17 mouse cellular contexts compared by ENCODE assay signal in the genomic region with DNA sequence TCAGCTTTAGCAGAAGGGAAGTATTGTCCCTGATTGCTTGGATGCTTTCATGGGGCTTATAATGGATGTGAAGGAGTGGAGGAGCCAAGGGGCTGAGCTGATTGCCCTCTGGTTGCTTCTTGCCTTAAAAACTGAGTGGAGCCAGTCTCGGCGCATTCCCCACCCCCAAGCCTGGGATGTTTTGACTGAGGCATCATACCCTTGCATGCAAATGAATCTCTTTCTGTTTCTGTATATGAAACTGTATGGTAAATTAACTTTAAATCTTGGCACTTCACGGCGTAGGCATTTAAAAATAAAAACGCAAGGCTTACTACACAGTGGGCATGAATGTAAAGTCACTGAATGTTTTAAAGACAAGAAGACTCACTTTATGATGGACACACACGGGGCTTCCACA. TPM values are rescaled to one million over a fixed set of nuclear protein-coding genes. Genes with fewer than 3 reads are reported as not detected.
A peak's percentile ranks its signal among the peaks of the same experiment; 100 is the strongest.
DNase-seq lines count a peak whose midpoint lies in the region; ATAC-seq and TF ChIP-seq lines count a peak whose summit lies in the region.
"Had no signal": no experiment of that assay in that cellular context is flagged by ENCODE, and none has a peak within 500 bp of the region (broad histone marks: within the 10 kb centered on the region; RNA-seq: fewer than 3 reads in every experiment).

No protein-coding gene starts in this region.

- no peaks in the 10 kb centered on the region for H3K4me1 ChIP-seq in forebrain, embryonic 14.5 days (ENCODE audit: control insufficient read depth, insufficient read depth, low read length)
- peaks cover 6% of the 10 kb centered on the region for H3K4me1 ChIP-seq in forebrain, embryonic 15.5 days
- no peaks in the 10 kb centered on the region for H3K4me1 ChIP-seq in forebrain, postnatal 0 days (ENCODE audit: insufficient read depth)
- no peaks in the 10 kb centered on the region for H3K4me1 ChIP-seq in forebrain, embryonic 11.5 days (replicated peaks; ENCODE audit: control insufficient read depth, insufficient read depth, low read length)
- H3K4me1 ChIP-seq: embryonic facial prominence, embryonic 10.5 days; embryonic facial prominence, embryonic 12.5 days had no signal

- no peak overlapping the region for H3K9ac ChIP-seq in forebrain, embryonic 14.5 days (ENCODE audit: low read length)
- no peak overlapping the region for H3K9ac ChIP-seq in forebrain, embryonic 15.5 days (replicated peaks)
- no peak overlapping the region for H3K9ac ChIP-seq in forebrain, postnatal 0 days
- no peak overlapping the region for H3K9ac ChIP-seq in forebrain, embryonic 11.5 days (ENCODE audit: low read length)
- H3K9ac ChIP-seq: embryonic facial prominence, embryonic 12.5 days had no signal

- H3K4me2 ChIP-seq in forebrain, embryonic 14.5 days (ENCODE audit: low read length): no peak overlapping the region
- H3K4me2 ChIP-seq in forebrain, embryonic 15.5 days (replicated peaks): no peak overlapping the region
- H3K4me2 ChIP-seq in forebrain, postnatal 0 days (ENCODE audit: low read depth): no peak overlapping the region
- no peak overlapping the region for H3K4me2 ChIP-seq in forebrain, embryonic 11.5 days (ENCODE audit: low read depth, low read length, severe bottlenecking)
- H3K4me2 ChIP-seq: embryonic facial prominence, embryonic 12.5 days had no signal

- no peak for ATAC-seq in forebrain, embryonic 14.5 days
- ATAC-seq in forebrain, embryonic 15.5 days (replicated peaks): no peak
- ATAC-seq in forebrain, postnatal 0 days: peak; percentile 71
- ATAC-seq in forebrain, embryonic 11.5 days (replicated peaks; ENCODE audit: low FRiP score): no peak

- H3K36me3 ChIP-seq in forebrain, embryonic 14.5 days (ENCODE audit: control insufficient read depth, insufficient read depth, low read length): no peaks in the 10 kb centered on the region
- no peaks in the 10 kb centered on the region for H3K36me3 ChIP-seq in forebrain, embryonic 15.5 days
- H3K36me3 ChIP-seq in forebrain, postnatal 0 days (ENCODE audit: insufficient read depth): no peaks in the 10 kb centered on the region
- H3K36me3 ChIP-seq in forebrain, embryonic 11.5 days (ENCODE audit: control insufficient read depth, insufficient read depth, low read length): no peaks in the 10 kb centered on the region
- H3K36me3 ChIP-seq: embryonic facial prominence, embryonic 10.5 days; embryonic facial prominence, embryonic 12.5 days had no signal

- no peak overlapping the region for H3K4me3 ChIP-seq in forebrain, embryonic 14.5 days (ENCODE audit: low read depth, low read length)
- H3K4me3 ChIP-seq in forebrain, embryonic 15.5 days: no peak overlapping the region
- H3K4me3 ChIP-seq in forebrain, postnatal 0 days (ENCODE audit: low read depth, low read length): no peak overlapping the region
- H3K4me3 ChIP-seq in forebrain, embryonic 11.5 days (ENCODE audit: low read depth, low read length): no peak overlapping the region
- H3K4me3 ChIP-seq: embryonic facial prominence, embryonic 10.5 days; embryonic facial prominence, embryonic 12.5 days had no signal

- WGBS in forebrain, embryonic 14.5 days: 62% methylated on average over 6 of the region's 6 CpGs
- WGBS in forebrain, embryonic 15.5 days: 56% methylated on average over 6 of the region's 6 CpGs
- 52% methylated on average over 6 of the region's 6 CpGs for WGBS in forebrain, postnatal 0 days
- WGBS in forebrain, embryonic 11.5 days: 88% methylated on average over 6 of the region's 6 CpGs

- H3K9me3 ChIP-seq in forebrain, embryonic 14.5 days (replicated peaks; ENCODE audit: control insufficient read depth, low read length): no peaks in the 10 kb centered on the region
- H3K9me3 ChIP-seq in forebrain, embryonic 15.5 days: no peaks in the 10 kb centered on the region
- no peaks in the 10 kb centered on the region for H3K9me3 ChIP-seq in forebrain, postnatal 0 days (ENCODE audit: low read length)
- H3K9me3 ChIP-seq in forebrain, embryonic 11.5 days (ENCODE audit: control insufficient read depth, low read length): no peaks in the 10 kb centered on the region
- H3K9me3 ChIP-seq: embryonic facial prominence, embryonic 10.5 days; embryonic facial prominence, embryonic 12.5 days had no signal

- H3K27me3 ChIP-seq in forebrain, embryonic 14.5 days (replicated peaks; ENCODE audit: control insufficient read depth, insufficient read depth, low read length): no peaks in the 10 kb centered on the region
- H3K27me3 ChIP-seq in forebrain, embryonic 15.5 days: no peaks in the 10 kb centered on the region
- no peaks in the 10 kb centered on the region for H3K27me3 ChIP-seq in forebrain, postnatal 0 days (ENCODE audit: insufficient read depth, low read length)
- no peaks in the 10 kb centered on the region for H3K27me3 ChIP-seq in forebrain, embryonic 11.5 days (ENCODE audit: control insufficient read depth, insufficient read depth, low read length)
- H3K27me3 ChIP-seq: embryonic facial prominence, embryonic 12.5 days had no signal

- peak; percentile 5 for DNase-seq in forebrain, embryonic 14.5 days (ENCODE audit: low spot score)
- DNase-seq in forebrain, postnatal 0 days: peak; percentile 32
- no peak for DNase-seq in forebrain, embryonic 11.5 days (ENCODE audit: low spot score)
- peak; percentile 27 for DNase-seq in right cerebral cortex, postnatal 4 days
- DNase-seq in right cerebral cortex, postnatal 25 days: no peak
- DNase-seq in thymus, postnatal 10 days (ENCODE audit: low spot score in 2 of 2): no peak
- DNase-seq: adrenal gland, adult 2 months; adrenal gland, postnatal 10 days; adrenal gland, postnatal 25 days; cerebellum, adult 11-12 months; cerebellum, adult 2 months; cerebellum, adult 9-10 months; cerebellum, postnatal 10 days; cerebellum, postnatal 25 days had no signal

- no peak for TF ChIP-seq CTCF in forebrain, postnatal 0 days (IDR thresholded peaks at IDR 0.05; ENCODE audit: low read depth)

- H3K27ac ChIP-seq in forebrain, embryonic 14.5 days (ENCODE audit: low read depth, low read length): no peak overlapping the region
- no peak overlapping the region for H3K27ac ChIP-seq in forebrain, embryonic 15.5 days (replicated peaks)
- no peak overlapping the region for H3K27ac ChIP-seq in forebrain, postnatal 0 days (ENCODE audit: low read depth, low read length)
- no peak overlapping the region for H3K27ac ChIP-seq in forebrain, embryonic 11.5 days (ENCODE audit: low read depth, low read length)
- H3K27ac ChIP-seq: embryonic facial prominence, embryonic 10.5 days; embryonic facial prominence, embryonic 12.5 days had no signal

RNA-seq across cellular contexts. Expression of gene Cpped1, which starts 30.0 kb away (rescaled TPM):
- polyA plus RNA-seq in forebrain, embryonic 14.5 days (2014; fragmentation: Nextera tagmentation; extraction: Ambion mirVana): 18.7 and 19.8 TPM in 2 replicates
- polyA plus RNA-seq in forebrain, embryonic 15.5 days (2015; fragmentation: Nextera tagmentation; extraction: Ambion mirVana): 13.6 and 14.3 TPM in 2 replicates
- total RNA-seq in forebrain, postnatal 0 days (2014; rRNA removed): 15.6 and 16.5 TPM in 2 replicates
- 19.1 and 22.0 TPM in 2 replicates for polyA plus RNA-seq in forebrain, postnatal 0 days (2015; fragmentation: Nextera tagmentation; extraction: Ambion mirVana)
- polyA plus RNA-seq in forebrain, embryonic 11.5 days (2014; fragmentation: Nextera tagmentation; extraction: Ambion mirVana): 16.2 and 16.6 TPM in 2 replicates

Comparison
In these comparisons a context has a peak if more than half of its experiments do, and no peak if none do; other contexts are left out.
1. DNase-seq: peak in forebrain, embryonic 14.5 days (single experiment), forebrain, postnatal 0 days (single experiment) and right cerebral cortex, postnatal 4 days (single experiment); none in forebrain, embryonic 11.5 days (single experiment), right cerebral cortex, postnatal 25 days (single experiment) and thymus, postnatal 10 days (0 of 2).